Mouse (Mus musculus) limb, embryonic 13.5 days (tissue): Measurements from ENCODE around the gene Mlf2. TPM values are rescaled to one million over a fixed set of nuclear protein-coding genes. Genes with fewer than 3 reads are reported as not detected.

Experiments used
- polyA plus RNA-seq: library from polyadenylated mRNA; unstranded; fragments of >200 nt; fragmentation: Nextera tagmentation; extraction: Ambion mirVana; gene quantifications from 2 replicates; pipeline ENCODE4 v1.2.1, GENCODE M21; 2015

Mlf2 gene
- polyA plus RNA-seq, 1 experiment from 2014 or later = 355 TPM

Other genes with a start within 250 kb of the Mlf2 start
- 190 and 201 TPM in 2 replicates for gene Emg1, start 219.2 kb upstream of the Mlf2 start, polyA plus RNA-seq
- gene Phb2, start 219.1 kb upstream of the Mlf2 start, polyA plus RNA-seq = 324 and 325 TPM in 2 replicates
- 9.0 and 10.9 TPM in 2 replicates for gene Ptpn6, start 192.7 kb upstream of the Mlf2 start, polyA plus RNA-seq
- gene Grcc10, start 190.0 kb upstream of the Mlf2 start, polyA plus RNA-seq = 480 and 513 TPM in 2 replicates
- 0.11 TPM in 1 of 2 replicates, not detected in the other for gene Gm45234, start 175.4 kb upstream of the Mlf2 start, polyA plus RNA-seq
- 19.6 and 20.0 TPM in 2 replicates for gene Atn1, start 174.9 kb upstream of the Mlf2 start, polyA plus RNA-seq
- 7.2 and 7.7 TPM in 2 replicates for gene Eno2, start 161.7 kb upstream of the Mlf2 start, polyA plus RNA-seq
- 0.59 and 0.86 TPM in 2 replicates for gene Lrrc23, start 151.7 kb upstream of the Mlf2 start, polyA plus RNA-seq
- gene Spsb2, start 122.7 kb upstream of the Mlf2 start, polyA plus RNA-seq = 10.4 and 12.3 TPM in 2 replicates
- 782 and 803 TPM in 2 replicates for gene Tpi1, start 117.1 kb upstream of the Mlf2 start, polyA plus RNA-seq
- gene Usp5, start 101.9 kb upstream of the Mlf2 start, polyA plus RNA-seq = 165 and 177 TPM in 2 replicates
- 166 and 172 TPM in 2 replicates for gene Cdca3, start 101.8 kb upstream of the Mlf2 start, polyA plus RNA-seq
- gene Gnb3, start 91.1 kb upstream of the Mlf2 start, polyA plus RNA-seq = 1.0 and 1.3 TPM in 2 replicates
- 60.4 and 61.2 TPM in 2 replicates for gene P3h3, start 73.6 kb upstream of the Mlf2 start, polyA plus RNA-seq
- 2.9 and 3.5 TPM in 2 replicates for gene Gpr162, start 67.4 kb upstream of the Mlf2 start, polyA plus RNA-seq
- 0.04 and 0.15 TPM in 2 replicates for gene Cd4, start 43.2 kb upstream of the Mlf2 start, polyA plus RNA-seq
- 1.7 and 3.1 TPM in 2 replicates for gene Lag3, start 19.7 kb upstream of the Mlf2 start, polyA plus RNA-seq
- 303 and 321 TPM in 2 replicates for gene Ptms, start 11.3 kb upstream of the Mlf2 start, polyA plus RNA-seq
- 128 and 133 TPM in 2 replicates for gene Cops7a, start 34.2 kb downstream of the Mlf2 start, polyA plus RNA-seq
- gene Pianp, start 65.3 kb downstream of the Mlf2 start, polyA plus RNA-seq = 15.7 and 19.0 TPM in 2 replicates
- 20.6 and 21.2 TPM in 2 replicates for gene Zfp384, start 77.8 kb downstream of the Mlf2 start, polyA plus RNA-seq
- 183 and 190 TPM in 2 replicates for gene Ing4, start 108.4 kb downstream of the Mlf2 start, polyA plus RNA-seq
- 16.5 and 19.2 TPM in 2 replicates for gene Acrbp, start 118.3 kb downstream of the Mlf2 start, polyA plus RNA-seq
- 0.45 and 0.80 TPM in 2 replicates for gene Lpar5, start 136.5 kb downstream of the Mlf2 start, polyA plus RNA-seq
- 86.8 and 93.4 TPM in 2 replicates for gene Chd4, start 164.6 kb downstream of the Mlf2 start, polyA plus RNA-seq
- gene Nop2, start 200.5 kb downstream of the Mlf2 start, polyA plus RNA-seq = 65.6 and 67.1 TPM in 2 replicates
- gene Iffo1, start 213.9 kb downstream of the Mlf2 start, polyA plus RNA-seq = 31.5 and 33.1 TPM in 2 replicates
- gene Gapdh, start 235.1 kb downstream of the Mlf2 start, polyA plus RNA-seq = 1,893 and 1,983 TPM in 2 replicates